Mouse (Mus musculus): ENCODE measurements around the gene Cfap74.

GRCm38 (mm10) chr4:155487746-155488145 is 78.8 kb downstream of the Cfap74 start:
- no peak for TF ChIP-seq CTCF (conservative IDR thresholded peaks at IDR 0.05; ENCODE audit: low read length)
- TF ChIP-seq POU5F1 (IDR thresholded peaks at IDR 0.05; ENCODE audit: borderline replicate concordance, low read length): no peak
- no peak for TF ChIP-seq NANOG (IDR thresholded peaks at IDR 0.05; ENCODE audit: borderline replicate concordance, low read length)

Data from E14TG2a.4 (cell line).